Mouse (Mus musculus) heart, postnatal 25 days (tissue): ENCODE results near the gene Sirpa. TPM values are rescaled to one million over a fixed set of nuclear protein-coding genes. Genes with fewer than 3 reads are reported as not detected.

Experiments used
- DNase-seq: peaks from one replicate; pipeline ENCODE4 v3.0.0; 2022; ENCODE audit warnings: low spot score
- intact Hi-C: fragments of 180-260 bp; cut with DNase I; formaldehyde crosslinking; loops from one replicate; pipeline ENCODE4 v1.15.1; 2025
- total RNA-seq, 2 experiments: library from RNA; stranded (reverse); gene quantifications; 2 replicates each; pipeline ENCODE4 v1.2.3; 2021

Sirpa gene
- total RNA-seq = 10 to 100 TPM; 24.6 to 28.1 TPM

DNA sequence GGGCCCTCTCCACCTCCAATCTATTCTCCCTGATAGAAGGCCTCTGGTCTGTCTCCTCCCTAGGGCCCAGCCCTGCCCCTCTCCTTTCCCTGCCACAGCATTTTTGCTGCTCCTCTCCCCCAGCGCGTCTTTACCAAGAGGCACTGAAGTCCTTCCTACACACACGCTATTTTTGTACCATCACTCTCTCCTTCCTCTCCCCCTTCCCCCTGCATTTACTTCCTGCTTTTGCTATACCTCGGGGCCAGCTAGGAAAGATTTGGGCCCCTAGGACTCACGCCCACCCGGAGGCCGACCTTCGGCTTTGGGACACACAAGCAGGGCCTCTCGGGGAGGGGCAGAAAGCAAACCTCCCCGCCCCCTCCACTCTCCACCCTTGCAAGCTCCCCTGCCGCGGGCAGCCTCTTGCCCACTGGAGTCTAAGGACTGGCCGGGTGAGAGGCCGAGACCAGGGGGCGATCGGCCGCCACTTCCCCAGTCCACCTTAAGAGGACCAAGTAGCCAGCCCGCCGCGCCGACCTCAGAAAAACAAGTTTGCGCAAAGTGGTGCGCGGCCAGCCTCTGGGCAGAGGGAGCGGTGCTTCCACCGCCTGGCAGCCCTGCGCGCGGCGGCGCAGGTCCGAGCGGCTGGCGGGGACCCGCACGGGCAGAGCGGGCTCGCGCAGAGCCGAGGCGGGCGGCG, at the start of gene Sirpa:
Gene Sirpa, plus strand, starts transcription at position 377 of the 682 bp plus-strand sequence.
- peak; percentile 72 for DNase-seq

GRCm38 (mm10) chr2:129544448-129544847, 48.2 kb upstream of the Sirpa start:
- intact Hi-C loops = loop anchor here (5.0 kb wide), 1 partner anchor 43 kb away; no protein-coding TSS in a partner anchor
- DNase-seq = no peak

More for the DNA sequence above, at the start of gene Sirpa:
- intact Hi-C loops = loop anchor here (5.0 kb wide), 2 partner anchors 40 to 65 kb away; no protein-coding TSS in a partner anchor

DNA sequence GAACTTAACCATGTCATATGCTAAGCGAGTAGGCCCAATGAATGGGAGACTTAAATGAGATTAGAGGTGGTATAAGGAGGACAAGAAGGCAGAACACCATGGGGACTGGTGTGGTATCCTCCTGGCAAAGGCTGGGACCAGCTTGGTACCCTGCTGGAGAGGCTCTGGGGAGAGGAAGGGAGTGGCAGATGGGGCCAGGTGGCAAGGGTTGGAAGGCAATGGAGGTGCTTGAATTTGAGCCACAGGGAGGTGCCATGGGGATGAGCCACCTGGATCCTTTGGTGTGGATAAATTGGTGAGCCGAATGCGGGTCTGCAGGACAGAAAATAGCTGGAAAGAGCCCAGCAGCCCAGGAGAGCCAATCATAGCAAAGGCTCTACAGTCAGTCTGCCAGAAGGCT, 47.7 kb upstream of the Sirpa start:
- no peak for DNase-seq
- intact Hi-C loops = loop anchor here (5.0 kb wide), 1 partner anchor 42 kb away; no protein-coding TSS in a partner anchor

- no peak for DNase-seq
- intact Hi-C loops = no loop called here
Measured at GRCm38 (mm10) chr2:129545596-129545995, 47.0 kb upstream of the Sirpa start.

DNA sequence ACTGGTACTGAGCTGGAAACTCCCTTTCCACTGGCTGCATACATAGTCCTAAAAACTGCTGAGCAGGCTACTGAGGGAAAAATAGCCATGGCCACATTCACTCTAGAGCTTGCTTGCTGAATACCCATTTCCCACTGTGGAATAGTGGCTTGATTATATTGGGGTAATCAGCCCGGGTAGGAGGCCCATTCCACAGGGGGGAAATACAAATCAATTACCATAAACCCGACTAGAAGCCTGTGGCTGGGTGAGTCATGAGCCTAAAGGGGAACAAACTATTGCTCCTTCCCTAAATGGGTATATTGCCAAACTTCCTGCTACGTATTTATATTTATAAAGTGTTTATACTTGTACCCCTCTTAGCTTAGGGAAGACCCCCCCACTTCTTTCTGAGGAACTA, 45.9 kb upstream of the Sirpa start:
- no peak for DNase-seq
- intact Hi-C loops = no loop called here

- DNase-seq = no peak
- intact Hi-C loops = no loop called here
Measured at GRCm38 (mm10) chr2:129549537-129550135, 43.0 kb upstream of the Sirpa start.

DNA sequence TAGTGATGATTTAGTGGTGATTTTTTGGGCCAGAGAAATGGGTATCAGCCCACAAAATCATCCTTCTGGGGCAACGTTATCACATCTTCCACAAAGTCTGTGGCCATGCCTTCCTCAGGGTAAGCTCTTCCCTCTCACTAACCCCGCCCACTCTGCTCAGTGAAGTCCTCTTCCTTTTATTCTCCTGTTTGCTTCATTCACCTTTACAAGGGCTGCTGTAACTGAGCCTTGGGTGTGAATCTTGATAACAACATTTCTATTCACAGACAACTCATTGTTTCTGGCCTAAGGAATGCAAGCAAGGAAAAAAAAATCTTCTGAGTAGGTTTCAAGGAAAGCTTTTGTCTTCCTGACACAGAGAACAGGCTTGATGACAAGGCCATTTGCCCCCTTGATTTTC, 41.9 kb upstream of the Sirpa start:
- intact Hi-C loops = no loop called here

DNA sequence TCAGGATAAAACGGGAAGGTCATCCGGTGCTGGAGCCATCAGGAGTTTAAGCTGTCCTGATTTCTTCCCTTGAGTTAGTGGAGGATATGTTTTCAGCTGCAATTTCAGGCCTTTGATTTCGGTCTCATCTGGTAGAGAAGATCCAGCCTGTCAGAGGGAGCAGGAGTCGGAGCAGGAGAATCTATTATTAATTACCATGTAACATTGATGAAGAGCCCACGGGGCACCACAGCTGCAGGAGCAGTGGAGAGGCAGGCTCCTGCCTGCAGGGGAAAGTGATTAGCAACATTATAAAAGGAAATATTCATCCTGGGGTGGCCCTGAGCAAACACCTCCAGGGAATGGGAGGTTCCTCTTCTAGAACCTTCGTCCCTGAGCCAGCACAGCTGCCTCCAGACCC, 36.6 kb upstream of the Sirpa start:
- intact Hi-C loops = no loop called here
- DNase-seq = no peak

More for the DNA sequence above, 41.9 kb upstream of the Sirpa start:
- DNase-seq = no peak

GRCm38 (mm10) chr2:129558008-129558874, 34.4 kb upstream of the Sirpa start:
- intact Hi-C loops = no loop called here
- no peak for DNase-seq

DNA sequence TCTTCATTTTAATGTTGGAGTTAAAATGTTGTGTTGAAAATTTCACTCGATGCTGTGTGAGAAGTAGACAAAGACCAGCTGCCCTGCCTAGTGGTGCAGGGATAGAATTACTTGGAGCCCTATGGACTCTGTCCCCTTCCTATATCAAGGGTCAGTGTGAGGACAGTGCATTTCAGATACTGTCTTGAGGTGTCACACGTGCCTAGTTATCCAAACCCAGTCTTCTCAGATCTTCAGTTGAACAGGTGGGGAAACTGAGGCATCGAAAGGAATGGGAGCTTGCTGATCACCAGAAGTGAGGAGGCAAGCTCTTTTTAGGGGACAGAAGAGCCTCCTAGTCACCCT, 33.8 kb upstream of the Sirpa start:
- DNase-seq = no peak
- intact Hi-C loops = no loop called here

GRCm38 (mm10) chr2:129561796-129562195, 30.8 kb upstream of the Sirpa start:
- DNase-seq = no peak
- intact Hi-C loops = no loop called here

- no peak for DNase-seq
- intact Hi-C loops = no loop called here
Measured at GRCm38 (mm10) chr2:129563944-129564709, 28.5 kb upstream of the Sirpa start.

DNA sequence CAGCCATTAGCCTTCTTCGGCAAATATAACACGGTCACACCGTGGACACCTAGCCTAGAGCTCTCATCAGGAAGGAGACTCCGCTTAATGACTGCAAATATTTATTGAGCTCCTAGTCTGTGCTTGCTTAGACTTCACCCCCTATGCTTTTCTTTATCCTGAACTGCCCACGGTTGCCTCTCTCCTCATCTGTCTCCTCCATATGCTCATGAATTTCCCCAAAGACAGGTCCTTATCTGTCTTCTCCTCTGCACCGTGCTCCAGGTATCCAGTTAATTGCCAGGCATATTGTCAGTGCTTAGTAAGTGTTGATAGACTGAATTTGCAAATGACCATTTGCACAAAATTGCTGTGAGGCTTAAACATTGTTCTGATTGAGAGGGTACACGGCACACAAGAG, 23.5 kb upstream of the Sirpa start:
- DNase-seq = no peak
- intact Hi-C loops = no loop called here

DNA sequence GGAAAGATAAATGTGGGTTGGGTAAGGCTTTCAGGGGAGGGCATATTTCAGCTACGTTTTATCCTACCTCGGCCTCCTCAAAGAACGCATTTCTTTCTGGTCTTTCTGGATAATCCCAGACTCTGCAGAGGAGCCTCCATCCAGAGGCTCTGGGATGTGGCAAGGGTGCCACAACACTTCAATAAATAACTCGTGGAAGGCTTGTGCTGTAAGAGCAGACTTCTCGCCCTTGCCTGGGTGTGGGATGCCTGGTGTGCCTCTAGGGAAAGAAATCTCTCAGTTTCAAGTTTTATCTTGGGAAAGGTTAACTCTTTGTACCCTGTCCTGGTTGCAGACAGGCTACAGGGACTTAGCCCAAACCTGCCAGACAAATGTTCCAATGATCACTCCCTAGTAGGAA, 23.1 kb upstream of the Sirpa start:
- DNase-seq = no peak
- intact Hi-C loops = no loop called here

- DNase-seq = no peak
- intact Hi-C loops = no loop called here
Measured at GRCm38 (mm10) chr2:129573701-129574273, 18.8 kb upstream of the Sirpa start.

- no peak for DNase-seq
- intact Hi-C loops = no loop called here
Measured at GRCm38 (mm10) chr2:129574395-129575046, 18.1 kb upstream of the Sirpa start.

- DNase-seq = no peak
- intact Hi-C loops = no loop called here
Measured at GRCm38 (mm10) chr2:129575113-129575512, 17.5 kb upstream of the Sirpa start.

- intact Hi-C loops = no loop called here
- no peak for DNase-seq
Measured at GRCm38 (mm10) chr2:129576611-129577447, 15.8 kb upstream of the Sirpa start.
